Mouse (Mus musculus) granulocyte monocyte progenitor cell, adult 5-6 weeks (primary cell): ENCODE data around the gene Scml4. TPM values are rescaled to one million over a fixed set of nuclear protein-coding genes. Genes with fewer than 3 reads are reported as not detected.
A peak's percentile ranks its signal among the peaks of the same experiment; 100 is the strongest.

Source experiments
- ATAC-seq: replicated peaks from 2 replicates; pipeline ENCODE4 v1.8.0; 2016; ENCODE audit warnings: mild to moderate bottlenecking, moderate TSS enrichment, inconsistent platforms; ENCODE audit not compliant: poor library complexity, severe bottlenecking
- total RNA-seq, 2 experiments: library from RNA; stranded (forward) in 1 of 2; stranded (reverse) in 1 of 2; fragments of 200-712, 200-1000 nt in 1 of 2; fragments of >200 nt in 1 of 2; fragmentation: Nextera tagmentation in 1 of 2; gene quantifications; 2 replicates each; pipeline ENCODE4 v1.2.3; 2014 to 2017

Scml4 gene
- total RNA-seq, 2 experiments from 2014 or later: 0.05 TPM; not detected in 1

- no peak for ATAC-seq
These were observed 400 bp upstream of the Scml4 start for GRCm38 (mm10) chr10:42859781-42860158.

GRCm38 (mm10) chr10:42861446-42861845, 1.3 kb downstream of the Scml4 start:
- ATAC-seq: no peak

- ATAC-seq: peak; percentile 64
These were observed 2.1 kb downstream of the Scml4 start for GRCm38 (mm10) chr10:42862102-42862740.

- ATAC-seq: no peak
These were observed 2.6 kb downstream of the Scml4 start for GRCm38 (mm10) chr10:42862806-42863205.

GRCm38 (mm10) chr10:42863621-42864391, 3.6 kb downstream of the Scml4 start:
- ATAC-seq: no peak

- no peak for ATAC-seq
These were observed 4.5 kb downstream of the Scml4 start for GRCm38 (mm10) chr10:42864696-42865095.

- ATAC-seq: peak; percentile 54
These were observed 8.2 kb downstream of the Scml4 start for GRCm38 (mm10) chr10:42868416-42868815.

- ATAC-seq: no peak
These were observed 9.3 kb downstream of the Scml4 start for GRCm38 (mm10) chr10:42869467-42869866.

GRCm38 (mm10) chr10:42872269-42873010, 12.3 kb downstream of the Scml4 start:
- ATAC-seq: no peak

GRCm38 (mm10) chr10:42873077-42873595, 13.0 kb downstream of the Scml4 start:
- no peak for ATAC-seq

GRCm38 (mm10) chr10:42876172-42876571, 16.0 kb downstream of the Scml4 start:
- peak; percentile 95 for ATAC-seq

GRCm38 (mm10) chr10:42879269-42879681, 19.1 kb downstream of the Scml4 start:
- ATAC-seq: no peak

- ATAC-seq: no peak
These were observed 19.5 kb downstream of the Scml4 start for GRCm38 (mm10) chr10:42879682-42880081.

GRCm38 (mm10) chr10:42887040-42887439, 26.9 kb downstream of the Scml4 start:
- ATAC-seq: no peak

GRCm38 (mm10) chr10:42888241-42888640, 28.1 kb downstream of the Scml4 start:
- peak; percentile 73 for ATAC-seq

GRCm38 (mm10) chr10:42890365-42890764, 30.2 kb downstream of the Scml4 start:
- ATAC-seq: no peak

- ATAC-seq: no peak
These were observed 32.1 kb downstream of the Scml4 start for GRCm38 (mm10) chr10:42892250-42892649.

GRCm38 (mm10) chr10:42892987-42893386, 32.8 kb downstream of the Scml4 start:
- no peak for ATAC-seq

GRCm38 (mm10) chr10:42893857-42894256, 33.7 kb downstream of the Scml4 start:
- ATAC-seq: no peak

GRCm38 (mm10) chr10:42894263-42894662, 34.1 kb downstream of the Scml4 start:
- no peak for ATAC-seq

- no peak for ATAC-seq
These were observed 34.5 kb downstream of the Scml4 start for GRCm38 (mm10) chr10:42894696-42895095.
